Mouse (Mus musculus) 416B (cell line): ENCODE measurements around the gene Slc12a9.

Source experiments
- DNase-seq: peaks from one replicate; pipeline ENCODE4 v3.0.0; 2011; ENCODE audit warnings: low read depth

The Slc12a9 gene

DNA sequence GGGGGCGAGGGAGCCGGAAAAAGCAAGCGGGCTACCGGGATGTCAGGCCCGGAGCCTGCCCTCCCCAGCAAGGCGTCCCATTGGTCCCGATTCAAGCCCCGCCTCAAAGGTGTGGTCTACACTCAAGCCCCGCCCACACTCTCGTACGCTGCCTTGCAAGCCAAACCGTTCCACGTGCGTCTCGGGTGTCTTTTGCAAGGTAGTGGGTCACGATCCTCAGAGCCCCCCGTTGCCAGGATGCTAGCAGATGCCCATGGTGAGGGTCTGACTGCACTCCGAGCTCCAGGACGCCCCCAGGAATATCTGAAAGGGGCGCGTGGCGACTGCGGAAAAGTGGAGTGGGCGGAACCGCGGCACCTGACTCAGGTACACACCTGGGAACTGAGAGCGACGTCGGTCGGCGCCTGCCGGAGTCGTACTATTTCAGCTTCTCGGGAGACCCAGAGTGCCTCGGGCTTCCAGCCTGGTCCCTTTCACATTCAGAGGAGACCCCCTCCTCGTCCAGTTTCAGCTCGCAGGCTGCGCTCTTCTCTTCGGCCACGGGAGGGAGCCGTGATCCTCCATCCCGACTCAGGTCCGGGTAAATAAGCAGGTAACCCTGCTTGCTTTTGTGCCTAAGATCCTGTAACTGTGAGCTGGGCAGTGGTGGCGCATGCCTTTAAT lies at the start of gene Slc12a9:
Gene Slc12a9, minus strand, starts transcription at position 86 of the 663 bp plus-strand sequence.
- DNase-seq = peak; percentile 94

DNA sequence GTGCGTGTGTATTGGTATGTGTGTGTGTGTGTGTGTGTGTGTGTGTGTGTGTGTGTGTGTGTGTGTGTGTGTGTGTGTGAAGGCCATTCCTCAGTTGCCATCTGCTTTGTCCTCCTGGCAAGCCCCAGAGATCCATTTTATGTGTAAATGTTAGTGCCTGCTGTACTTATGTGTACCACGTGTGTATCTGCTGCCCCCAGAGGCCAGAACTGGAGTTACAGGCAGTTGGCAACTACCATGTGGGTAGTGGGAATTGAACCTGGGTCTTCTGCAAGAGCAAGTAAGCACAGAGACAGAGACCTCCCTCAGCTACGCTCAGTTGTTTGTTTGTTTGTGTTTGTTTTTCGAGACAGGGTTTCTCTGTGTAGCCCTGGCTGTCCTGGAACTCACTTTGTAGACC lies 47.8 kb upstream of the Slc12a9 start:
- DNase-seq = peak; percentile 76

DNA sequence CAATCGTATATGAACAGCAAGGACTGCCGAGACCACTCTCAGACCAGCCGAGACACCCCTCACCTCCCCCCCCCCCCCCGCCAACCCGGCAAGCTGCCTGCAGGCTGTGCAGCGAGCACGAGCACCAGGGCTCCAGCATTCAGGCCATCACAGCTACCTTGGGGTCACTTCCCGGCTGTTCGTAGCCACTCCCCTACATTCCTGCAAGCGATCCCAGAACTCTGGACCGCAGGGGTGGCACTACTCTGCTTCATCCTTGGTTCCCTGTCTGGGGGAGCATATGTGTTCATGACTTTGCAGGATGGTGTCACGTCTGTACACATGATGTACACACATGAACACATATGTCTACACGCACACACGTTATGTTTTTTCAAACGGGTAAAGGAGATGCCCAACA lies 44.2 kb upstream of the Slc12a9 start:
- no peak for DNase-seq

DNA sequence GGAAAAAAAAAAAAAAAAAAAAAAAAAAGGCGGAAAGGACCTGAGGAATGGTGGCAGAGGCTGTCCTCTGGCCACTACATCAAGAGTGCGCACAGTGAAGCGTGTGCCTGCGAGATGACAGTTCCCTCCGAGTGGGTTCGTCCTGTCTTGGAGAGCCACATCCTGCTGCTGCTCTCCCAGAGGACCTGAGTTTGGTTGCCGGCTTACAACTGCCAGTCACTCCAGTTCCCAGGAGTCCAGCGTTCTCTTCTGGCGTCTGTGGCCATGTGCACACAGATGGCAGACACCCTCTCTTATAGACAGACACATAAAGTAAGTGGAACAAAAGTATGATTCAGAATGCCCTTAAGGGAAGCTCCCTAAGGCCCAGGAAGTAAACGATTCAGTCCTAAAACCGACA lies 43.8 kb upstream of the Slc12a9 start:
- DNase-seq = no peak

DNA sequence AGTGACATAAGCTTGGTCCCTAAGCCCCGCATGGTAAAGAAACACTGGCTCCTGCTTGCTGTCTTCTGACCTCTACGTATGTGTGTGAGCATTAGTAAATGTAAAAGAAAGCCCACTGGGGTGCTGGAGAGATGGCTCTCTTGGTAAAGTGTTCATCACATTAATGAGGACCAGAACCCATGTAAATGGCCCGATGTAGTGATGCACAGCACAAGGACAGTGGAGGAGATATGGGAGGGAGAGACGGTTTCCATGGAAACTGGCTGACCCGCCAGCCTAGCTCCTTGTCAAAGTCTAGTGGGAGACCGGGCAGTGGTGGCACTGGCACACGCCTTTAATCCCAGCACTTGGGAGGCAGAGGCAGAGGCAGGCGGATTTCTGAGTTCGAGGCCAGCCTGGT lies 43.3 kb upstream of the Slc12a9 start:
- DNase-seq = no peak

DNA sequence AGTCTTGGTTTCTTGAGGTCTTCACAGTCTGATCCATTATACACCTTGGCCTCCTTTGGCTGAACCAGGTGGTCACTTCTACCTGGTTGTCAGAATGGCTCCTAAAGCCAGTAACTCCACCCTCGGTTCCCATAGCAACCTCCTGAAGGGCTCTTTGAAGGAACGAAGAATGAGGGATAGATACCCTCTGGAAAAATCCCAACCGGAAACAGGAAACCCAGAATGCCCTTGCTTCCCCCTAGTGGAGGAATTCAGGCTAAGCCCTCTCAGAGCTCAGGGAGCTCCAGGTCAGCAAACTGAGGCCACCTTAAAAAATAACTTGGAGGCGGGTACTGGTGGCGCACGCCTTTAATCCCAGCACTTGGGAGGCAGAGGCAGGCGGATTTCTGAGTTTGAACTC lies 42.8 kb upstream of the Slc12a9 start:
- no peak for DNase-seq

DNA sequence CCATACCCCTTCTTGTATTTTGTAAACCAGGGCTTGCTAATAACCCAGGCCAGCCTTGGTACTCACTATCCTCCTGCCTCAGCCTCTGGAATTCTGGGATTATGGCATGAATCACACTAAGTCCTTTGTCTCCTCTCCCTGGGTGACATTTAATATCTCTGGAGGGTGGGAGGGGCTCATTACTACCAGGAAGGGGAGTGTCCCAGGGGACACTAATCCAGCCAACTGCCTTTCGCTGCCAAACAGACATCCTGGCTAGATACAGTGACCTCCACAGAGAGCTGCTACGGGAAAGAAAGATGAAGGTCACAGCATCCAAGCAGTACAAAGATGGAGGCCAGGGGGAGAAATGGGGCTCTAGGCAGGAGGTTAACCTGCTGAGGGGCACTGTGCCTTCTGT lies 42.2 kb upstream of the Slc12a9 start:
- DNase-seq = no peak

DNA sequence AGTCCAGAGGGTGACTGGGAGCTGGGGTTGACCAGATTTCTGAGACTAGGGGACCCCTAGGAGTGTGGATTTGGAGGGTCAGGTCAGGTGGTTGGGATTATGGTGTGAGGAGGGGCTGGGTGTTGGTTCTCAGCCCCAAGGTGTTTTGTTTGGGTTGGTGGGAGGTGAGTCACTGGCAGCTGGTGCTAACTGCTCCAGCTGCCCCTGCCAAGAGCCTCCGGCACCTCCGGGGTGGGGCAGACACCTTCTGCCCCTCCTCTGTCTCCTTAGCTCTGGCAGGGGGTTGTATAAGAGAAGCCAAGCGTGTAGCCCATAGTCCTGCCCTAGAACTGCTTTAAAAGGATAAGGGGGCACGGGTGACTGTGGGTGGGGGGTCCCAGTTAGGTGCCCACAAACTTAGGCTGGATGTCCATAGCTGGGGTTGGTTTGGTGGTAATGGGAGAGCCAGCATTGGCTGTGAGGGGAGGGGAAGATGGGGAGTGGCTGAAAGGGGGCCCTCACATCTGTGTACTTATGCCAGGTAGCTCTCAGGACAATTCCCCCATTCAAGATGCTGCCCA lies 41.2 kb upstream of the Slc12a9 start:
- DNase-seq = no peak

DNA sequence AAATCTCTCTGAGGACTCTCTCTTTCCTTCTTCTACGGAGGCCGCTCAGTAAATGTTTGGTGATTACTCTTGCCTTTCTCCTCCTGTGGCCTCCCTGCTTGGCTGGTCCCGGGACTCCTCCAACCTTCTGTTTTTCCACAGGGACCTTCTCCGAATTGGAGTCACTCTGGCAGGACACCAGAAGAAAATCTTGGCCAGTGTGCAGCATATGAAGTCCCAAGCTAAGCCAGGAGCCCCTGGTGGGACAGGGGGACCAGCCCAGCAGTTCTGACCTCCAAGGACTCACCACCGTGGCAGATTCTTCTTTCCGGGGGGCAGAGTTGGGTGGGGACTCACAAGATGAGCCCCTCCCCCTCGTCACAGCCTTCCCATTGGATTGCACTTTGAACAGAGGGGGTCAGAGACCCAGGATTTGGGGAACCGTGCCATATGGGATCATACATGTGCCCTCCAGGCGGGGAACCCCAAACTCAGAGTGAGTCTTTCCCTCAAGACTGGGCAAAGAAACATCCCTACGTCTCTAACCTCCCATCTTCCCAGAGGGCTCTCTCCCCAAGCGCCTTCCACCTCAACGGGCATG lies 40.1 kb upstream of the Slc12a9 start:
- DNase-seq = no peak

DNA sequence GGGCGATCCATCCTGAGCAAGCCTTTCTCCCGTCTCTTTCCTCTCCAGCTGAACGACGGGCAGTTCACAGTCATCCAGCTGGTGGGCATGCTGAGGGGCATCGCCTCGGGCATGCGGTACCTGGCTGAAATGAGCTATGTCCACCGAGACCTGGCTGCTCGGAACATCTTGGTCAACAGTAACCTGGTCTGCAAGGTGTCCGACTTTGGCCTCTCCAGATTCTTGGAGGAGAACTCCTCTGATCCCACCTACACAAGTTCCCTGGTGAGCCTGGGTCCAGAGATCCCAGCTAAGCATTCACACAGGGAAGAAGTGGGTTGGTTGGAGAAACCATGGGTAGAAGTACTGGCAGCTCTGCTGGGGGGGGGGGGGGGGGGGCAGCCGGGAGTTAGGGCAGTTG lies 36.3 kb upstream of the Slc12a9 start:
- no peak for DNase-seq

DNA sequence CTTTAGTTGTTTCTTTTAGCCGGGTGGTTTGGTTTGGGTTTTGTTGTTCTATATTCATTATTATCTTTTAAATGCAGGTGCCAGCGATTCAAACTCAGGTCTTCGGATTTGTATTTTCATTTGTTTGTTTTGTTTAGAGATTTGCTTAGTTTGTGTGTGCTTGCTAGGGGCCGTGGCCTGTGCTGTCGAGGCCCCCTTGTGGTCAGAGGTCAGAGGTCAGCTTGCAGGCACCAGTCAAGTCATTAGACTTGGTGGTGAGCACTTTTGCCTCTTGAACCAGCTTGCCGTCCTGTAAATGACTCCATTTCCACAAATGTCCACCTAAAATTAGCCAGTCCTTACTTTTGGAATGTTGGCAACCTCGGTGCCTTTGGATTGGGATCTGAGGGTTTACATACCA lies 25.0 kb upstream of the Slc12a9 start:
- DNase-seq = no peak

DNA sequence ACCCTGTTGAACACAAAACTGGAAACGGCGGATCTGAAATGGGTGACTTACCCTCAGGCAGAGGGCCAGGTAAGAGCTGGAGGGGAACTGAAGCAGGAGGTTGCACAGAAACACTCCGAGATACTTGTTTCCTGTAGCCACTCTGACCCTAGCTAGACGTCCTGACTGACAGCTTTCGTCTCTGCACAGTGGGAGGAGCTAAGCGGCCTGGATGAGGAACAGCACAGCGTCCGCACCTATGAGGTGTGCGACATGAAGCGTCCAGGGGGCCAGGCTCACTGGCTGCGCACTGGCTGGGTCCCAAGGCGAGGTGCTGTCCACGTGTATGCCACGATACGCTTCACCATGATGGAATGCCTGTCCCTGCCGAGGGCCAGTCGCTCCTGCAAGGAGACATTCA lies 20.7 kb upstream of the Slc12a9 start:
- no peak for DNase-seq

DNA sequence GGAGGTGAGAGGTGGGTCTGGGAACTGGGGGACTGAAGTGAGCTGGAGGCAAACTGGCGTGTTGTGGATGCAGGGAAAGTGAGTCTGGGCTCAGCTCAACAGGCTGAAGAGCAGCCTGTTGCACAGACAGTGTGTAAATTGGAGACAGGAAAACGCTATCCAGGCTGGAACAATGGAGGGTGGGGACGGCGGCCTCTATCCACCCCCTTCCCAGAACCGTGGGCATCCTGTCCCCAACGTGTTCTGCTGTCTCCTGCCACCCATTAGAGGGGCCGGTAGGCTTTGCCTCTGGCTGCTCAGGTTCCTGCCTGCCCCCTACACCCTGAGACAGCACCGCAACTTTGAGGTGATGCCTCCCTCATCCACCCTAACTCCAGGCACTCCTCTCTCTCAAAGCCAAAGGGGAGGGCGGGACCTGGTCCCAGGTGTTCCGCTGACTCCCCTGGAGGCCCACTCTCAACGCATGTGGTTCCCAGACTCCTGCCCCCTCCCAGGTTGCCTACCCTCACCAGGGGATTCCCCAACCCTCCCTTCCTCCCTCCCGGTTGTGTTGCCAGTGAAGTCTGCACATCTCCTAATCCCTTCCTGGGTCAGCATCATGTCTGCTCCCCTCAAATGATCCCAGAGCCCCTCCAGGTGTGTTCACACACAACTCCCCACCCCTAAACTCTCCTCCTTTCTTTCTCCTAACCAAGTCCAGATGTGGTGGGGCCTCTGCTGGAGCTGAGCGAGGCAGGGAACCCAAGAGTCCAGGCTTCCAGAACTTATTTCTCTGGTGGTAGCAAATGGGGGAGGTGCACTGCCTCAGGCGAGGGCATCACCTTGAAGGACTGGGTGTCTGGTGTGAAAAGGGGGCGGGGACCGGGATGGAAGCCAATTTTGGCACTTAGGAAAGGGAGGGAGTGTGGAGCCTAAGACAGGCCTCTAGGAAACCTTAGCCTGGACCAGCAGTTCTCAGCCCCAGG lies 18.9 kb upstream of the Slc12a9 start:
- DNase-seq = no peak

DNA sequence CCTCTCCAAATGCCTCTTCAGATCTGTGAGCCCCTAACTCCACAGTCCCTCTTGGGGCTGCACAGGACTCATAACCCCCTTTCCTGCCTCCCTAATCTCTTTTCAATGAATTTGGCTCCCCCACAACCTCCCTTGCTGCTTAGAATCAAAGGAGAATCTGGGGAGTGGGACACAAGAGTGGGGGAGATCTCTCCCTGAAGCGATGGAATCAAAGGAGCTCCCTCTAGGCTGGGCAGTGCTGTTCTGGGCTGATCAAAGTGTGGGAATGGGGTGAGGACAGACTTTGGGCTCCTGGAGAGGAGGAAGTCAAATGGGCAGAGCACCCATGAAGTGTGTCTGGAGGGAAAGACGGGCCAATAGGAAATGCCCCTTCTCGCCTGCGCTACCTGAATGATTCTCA lies 18.0 kb upstream of the Slc12a9 start:
- DNase-seq = no peak

DNA sequence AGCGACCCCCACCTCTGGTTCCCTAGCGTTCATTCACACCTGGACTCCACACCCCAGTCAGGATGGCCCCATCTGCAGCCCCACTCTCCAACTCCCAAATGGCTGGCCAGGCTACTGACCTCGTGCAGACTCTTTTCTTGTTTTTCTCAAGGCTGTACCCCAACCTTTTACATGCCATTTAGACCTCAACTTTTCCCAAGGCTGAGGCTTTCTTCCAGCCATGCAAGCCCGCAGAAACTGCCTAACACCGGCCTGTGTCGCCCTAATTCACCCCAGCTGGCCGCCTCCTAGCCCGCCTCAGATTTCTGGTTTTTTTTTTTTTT lies 17.6 kb upstream of the Slc12a9 start:
- DNase-seq = no peak

DNA sequence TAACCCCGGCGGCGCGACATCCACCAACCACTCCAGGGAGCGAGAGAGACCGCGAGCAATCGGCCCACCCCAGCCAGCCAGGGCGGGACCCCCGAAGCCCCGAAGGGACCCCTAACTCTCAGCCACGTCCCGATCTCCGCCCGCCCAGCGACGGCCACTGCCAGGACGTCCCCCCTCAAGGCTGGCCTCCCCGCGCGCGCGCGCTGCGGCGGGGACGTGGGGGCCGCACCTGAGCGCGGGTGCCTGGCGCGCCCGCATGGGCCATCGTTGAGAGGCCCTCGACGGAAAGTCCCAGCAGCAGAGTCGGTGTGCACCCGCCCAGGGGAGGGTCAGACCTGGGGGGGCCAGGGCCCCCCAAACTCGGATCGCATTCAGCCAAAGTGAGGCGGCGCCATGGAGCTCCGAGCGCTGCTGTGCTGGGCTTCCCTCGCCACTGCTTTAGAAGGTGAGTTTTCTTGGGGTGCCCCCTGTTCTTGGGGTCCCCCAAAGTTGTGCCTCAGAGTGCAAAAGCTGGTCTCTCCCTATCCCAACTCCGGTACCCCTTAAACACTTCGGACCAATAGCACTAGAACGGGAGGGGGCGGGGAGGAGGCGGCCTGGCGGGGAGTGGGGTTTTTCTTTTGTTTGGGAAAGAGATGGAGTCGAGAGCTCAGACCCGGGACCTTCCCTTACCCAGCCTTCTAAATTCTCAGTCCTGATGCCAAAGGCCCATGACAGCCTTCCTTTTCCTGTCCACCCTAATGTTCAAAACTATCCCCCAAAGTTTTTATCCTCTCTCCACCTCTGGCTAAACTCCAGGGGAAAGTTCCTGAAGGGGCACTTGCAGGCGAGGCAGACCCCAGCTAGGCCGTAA lies 17.0 kb upstream of the Slc12a9 start:
- no peak for DNase-seq

DNA sequence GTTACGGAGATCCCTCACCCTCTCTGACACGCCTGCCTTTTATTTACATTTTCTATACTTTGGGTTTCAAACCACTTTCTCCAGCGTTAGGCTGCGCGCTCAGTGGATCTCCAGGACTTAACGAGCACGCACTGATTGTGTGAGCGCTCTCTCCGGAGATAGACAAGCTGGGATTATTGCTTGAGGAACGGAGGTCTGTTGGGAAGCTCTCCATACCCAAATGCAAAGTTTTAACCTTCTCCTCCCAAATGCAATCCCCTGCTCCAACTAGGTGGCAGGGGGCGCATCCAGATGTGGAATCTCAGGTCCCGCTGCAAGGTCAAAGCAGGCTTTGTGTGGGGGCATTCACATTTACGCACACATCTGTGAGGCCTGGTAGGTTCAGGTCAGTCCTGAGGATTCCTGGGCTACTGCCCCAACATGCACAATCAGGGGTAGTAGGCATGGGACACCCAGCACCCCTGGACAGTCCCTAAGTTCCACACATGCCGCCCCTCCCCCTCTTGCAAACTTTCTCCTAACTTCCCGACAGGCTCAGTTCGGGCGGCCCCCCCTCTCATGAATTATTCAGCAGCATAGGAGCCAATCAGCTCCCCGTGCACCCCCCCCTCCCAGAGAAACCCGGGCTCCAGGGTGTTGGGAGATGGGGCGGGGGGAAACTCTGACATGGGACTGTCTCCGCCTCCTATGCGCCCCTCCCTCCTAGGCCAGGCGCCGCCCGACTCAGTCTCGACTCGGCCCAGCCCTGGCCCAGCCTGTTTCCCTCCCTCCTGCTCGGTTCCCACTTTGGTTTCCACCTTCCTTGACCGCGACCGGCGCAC lies 16.2 kb upstream of the Slc12a9 start, which contains the start of gene Ephb4:
Gene Ephb4, plus strand, starts transcription at position 726 of the 821 bp plus-strand sequence.
- no peak for DNase-seq

DNA sequence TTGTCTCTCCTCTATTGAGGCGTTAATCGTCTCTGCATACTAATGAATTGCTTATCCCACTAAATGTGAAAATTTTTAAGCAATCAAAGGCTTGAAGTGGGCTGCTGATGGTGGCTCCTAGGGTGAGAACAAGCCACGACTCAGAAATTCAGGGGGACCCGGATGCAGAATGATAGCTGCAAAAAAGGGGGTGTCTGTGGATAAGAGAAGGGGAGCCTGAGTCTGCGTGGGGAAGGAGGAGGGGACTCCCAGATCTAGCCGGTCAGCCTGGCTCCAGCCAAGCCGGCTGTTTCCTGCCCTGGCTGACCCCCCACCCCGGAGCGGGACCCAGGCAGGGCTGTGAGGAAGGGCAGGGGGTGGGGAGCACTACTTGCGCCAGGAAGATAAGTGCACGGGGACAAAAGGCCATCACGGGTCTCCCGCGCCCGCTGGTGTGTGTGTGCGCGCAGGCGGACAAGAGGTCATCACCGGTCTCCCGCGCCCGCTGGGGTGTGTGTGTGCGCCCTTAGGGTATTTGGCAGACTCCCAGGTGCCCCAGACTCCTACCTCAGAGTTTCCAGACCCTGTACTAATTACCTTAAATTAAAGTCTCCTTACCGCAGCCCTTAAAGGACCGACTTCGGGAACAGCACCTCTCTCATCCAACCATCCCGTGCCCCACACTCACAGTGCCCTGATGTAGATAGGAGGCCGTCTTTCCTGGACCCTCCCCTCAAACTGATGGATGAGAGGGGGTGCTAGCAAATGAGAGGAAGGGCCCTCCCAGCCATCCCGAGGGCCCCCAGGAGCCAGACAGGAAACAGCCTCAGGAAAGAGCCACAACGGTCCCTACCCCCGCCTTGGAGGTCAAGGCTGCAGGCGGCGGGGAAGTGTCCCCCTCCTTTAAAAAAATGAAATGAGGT lies 15.3 kb upstream of the Slc12a9 start:
- DNase-seq = no peak

DNA sequence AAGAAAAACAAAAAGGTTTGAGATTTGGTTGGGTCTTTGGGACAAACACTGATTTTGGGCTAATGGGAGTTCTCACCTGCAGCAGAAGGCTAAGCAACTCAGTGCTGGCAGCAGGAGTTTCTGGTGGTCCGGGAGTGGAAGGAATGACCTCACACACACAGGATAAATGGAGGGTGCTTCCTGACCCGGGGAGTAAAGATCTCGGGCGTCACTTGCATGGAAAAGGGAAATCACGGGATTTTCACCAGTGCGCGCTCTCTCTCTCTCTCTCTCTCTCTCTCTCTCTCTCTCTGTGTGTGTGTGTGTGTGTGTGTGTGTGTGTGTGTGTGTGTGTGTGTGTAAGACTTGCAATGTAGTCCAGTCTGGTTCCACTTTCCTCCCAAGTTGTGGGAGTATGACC lies 14.5 kb upstream of the Slc12a9 start:
- no peak for DNase-seq

DNA sequence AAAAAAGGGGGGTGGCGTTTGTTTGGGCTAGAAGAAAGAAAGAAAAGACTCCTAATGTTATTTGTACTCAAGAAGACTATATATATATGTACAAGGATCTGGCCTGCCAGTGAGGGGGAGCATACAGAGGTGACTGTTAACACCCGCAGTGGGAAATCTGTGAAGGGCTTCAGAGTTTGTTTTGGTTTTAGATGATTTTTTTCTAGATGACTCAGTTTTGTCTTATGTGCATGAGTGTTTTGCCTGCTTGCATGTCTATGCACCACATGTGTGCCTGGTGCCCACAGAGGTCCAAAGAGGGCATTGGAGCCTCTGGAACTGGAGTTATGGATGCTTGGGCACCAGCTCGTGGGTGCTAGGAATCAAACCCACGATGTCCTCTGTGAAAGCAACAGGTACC lies 13.6 kb upstream of the Slc12a9 start:
- no peak for DNase-seq
